Mouse (Mus musculus): ENCODE data around the gene Camta1.

DNA sequence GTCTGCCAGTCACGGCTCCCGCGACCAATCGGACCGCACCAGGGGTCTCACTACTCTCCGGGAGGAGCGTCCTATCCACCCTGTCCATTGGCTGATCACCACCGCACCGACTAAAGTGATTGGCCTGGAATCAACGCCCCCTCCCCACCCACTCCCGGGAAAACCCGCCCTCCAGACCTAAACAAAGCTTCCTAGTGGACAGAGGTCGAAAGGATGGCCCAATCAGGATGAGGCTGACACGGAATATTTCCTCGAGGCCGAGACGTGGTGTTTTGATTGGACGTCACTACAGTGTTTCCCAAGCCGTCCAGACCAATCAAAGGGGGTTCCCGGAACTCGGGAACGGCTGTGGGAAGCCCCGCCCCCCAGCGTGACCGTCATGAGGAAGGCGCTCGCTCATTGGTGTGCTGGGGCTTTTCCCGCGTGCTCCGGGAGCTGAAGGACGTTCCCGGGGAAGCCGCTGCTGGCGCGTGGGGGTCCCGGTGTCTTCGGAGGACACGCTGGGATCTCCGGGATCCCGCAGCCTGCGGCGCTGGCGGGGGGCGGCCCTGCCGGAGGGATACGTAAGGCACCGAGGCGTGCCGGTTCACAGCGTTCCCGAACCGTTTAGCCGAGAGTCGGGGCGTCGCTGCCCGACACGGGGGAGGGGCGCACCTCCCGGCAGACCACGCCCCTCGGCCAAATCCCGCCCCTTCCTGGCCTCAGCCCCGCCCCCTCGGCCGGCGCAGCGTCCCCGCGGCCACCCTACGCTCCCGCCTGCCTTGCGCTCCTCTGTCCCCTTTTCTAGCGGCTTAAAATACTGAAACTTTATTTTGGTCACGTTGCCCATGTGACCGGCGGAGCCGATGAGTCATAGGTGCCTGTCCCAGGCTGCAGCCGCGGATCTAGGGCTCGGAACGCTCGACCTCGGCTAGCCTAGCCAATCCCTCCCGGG, at the start of gene Camta1:
- TF ChIP-seq CTCF (IDR thresholded peaks at IDR 0.05; ENCODE audit: low read depth, low read length) = no peak
- TF ChIP-seq POLR2A (IDR thresholded peaks at IDR 0.05; ENCODE audit: borderline replicate concordance, low read depth, low read length) = no peak

Measured in bone marrow macrophage, adult 2 months (primary cell).